Mouse (Mus musculus): ENCODE data around the gene Caap1.
A peak's percentile ranks its signal among the peaks of the same experiment; 100 is the strongest.

The Caap1 gene

DNA sequence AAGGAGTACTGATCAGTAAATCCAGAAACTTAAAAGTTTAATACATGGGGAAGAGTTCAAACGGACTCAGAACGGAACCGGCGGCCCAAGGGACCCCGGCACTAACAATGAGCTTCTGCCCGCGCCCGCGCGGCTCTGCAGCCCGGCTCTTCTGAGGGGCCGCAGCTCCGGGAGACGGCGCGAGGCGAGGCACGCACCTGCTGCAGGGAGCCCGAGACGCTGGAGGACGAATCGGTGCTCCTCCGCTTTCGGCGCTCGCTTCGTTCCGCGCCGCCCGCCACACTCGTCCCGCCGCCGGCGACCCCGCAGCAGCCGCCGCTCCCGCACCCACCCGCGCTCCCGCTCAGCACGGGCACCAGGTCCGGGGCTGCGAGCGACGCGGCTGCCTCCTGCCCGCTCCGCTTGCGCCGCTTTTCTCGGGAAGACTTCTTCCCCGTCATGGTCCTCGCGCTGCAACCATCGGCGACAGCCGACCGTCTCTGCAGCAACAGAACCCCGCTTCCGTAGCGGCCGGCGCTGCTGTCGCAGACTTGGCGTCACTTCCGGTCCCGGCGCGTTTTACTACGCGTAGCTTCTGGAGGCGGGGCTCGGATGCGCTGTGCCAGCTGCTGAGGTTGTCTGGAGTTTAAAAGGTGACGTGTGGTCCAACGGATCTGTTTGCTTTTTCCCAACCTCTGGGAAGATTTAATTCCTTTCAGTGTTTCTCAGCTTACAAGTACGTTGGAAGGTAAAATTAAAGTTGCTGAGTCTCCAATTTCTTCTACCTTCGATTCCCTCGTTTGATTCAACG, at the start of gene Caap1, which contains the start of gene Gm10306:
Gene Caap1 (minus strand): TSS at position 532 of the 790 bp plus-strand sequence.
Gene Gm10306 (plus strand): TSS at position 282 of the 790 bp plus-strand sequence.
- peak; percentile 94 for DNase-seq (ENCODE audit: low read depth)

DNA sequence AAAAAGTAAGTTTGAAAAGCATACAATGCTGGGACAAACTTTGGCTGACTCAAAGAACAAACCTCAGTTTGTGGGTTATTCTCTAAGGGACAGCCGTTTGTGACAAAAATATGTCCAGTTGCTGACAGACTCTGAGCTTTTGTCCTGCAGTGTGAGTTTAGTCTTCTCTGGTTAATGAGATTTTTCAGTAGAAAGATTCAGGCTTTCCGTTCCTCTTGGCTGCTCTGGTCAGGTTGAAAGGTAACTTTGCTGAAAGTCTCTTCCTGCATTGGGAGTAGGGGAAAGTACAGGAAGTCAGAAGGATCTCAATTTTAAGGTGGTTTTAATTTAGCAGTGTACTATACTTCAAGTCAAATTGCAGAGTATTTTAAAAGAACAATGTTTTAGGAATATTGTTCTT, 49.0 kb upstream of the Caap1 start:
- no peak for DNase-seq (ENCODE audit: low read depth)

DNA sequence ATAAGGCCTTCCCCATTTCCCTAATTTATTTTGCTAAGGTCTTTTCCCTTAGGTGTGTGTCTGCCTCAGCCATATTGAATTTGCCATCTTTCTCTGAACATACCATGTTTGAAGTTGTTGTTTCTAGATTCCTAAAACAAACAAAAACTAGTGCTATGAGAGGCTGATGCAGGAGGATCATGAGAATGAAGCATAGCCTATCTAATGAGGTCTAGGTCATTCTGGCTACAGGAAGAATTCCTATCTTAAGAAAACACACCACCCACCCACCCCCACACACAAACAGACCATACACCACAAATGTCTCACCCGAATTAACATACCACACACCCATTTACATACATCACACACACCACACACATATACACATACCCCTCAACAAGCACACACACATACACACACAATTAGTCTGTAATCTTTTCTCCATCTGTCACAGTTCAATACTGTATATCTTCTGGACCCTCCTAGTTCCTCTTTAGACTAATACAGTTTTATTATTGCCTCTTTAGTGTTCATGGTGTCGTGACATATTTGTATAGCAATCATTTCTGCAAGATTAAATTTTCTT, 47.9 kb upstream of the Caap1 start:
- no peak for DNase-seq (ENCODE audit: low read depth)

GRCm38 (mm10) chr4:94603031-94603629, 46.5 kb upstream of the Caap1 start, which contains the start of gene Plaa:
Gene Plaa, minus strand, starts transcription at chr4:94603244.
- peak; percentile 91 for DNase-seq (ENCODE audit: low read depth)

DNA sequence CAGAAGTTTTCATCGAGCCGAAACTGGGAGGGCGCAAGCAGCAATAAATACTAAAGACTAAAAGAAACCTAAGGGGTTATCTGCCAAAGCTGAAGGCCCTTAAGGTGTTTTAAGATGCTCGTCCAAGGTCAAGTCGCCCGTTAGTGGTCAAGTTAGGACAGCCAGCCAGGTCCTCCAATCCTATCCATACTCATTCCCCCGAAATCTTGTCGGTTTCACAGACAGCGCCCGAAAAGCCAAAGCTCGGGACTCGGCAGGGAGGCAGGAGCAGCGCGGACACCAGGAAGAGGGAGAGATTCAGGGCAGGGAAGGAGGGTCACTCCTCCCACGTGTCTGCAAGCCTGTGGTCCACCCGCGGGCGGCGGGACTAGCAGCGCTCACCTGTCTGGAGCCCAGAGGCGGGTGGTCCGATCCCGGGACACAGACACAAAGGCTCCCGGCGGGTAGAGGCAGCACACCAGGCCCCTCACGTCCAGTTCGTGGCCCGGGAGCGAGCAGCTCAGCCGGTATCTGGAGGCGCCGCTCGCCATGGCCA, 46.0 kb upstream of the Caap1 start:
- DNase-seq (ENCODE audit: low read depth): peak; percentile 53

DNA sequence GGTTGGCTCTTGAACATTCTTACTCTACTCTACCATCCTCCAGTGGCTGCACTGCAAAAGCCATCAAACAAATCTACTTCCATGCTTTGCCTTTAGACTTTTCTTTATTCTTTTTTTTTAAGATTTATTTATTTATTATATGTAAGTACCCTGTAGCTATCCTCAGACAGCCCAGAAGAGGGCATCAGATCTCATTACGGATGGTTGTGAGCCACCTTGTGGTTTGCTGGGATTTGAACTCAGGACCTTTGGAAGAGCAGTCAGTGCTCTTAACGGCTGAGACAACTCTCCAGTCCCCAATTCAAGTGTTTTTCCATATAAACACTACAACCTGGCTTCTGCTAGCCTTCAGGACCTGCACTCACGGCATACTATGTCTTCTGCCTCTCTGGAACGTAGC, 44.8 kb upstream of the Caap1 start:
- DNase-seq (ENCODE audit: low read depth): peak; percentile 41

GRCm38 (mm10) chr4:94592709-94593108, 36.1 kb upstream of the Caap1 start:
- no peak for DNase-seq (ENCODE audit: low read depth)

GRCm38 (mm10) chr4:94591765-94592381, 35.3 kb upstream of the Caap1 start:
- peak; percentile 35 for DNase-seq (ENCODE audit: low read depth)

- DNase-seq (ENCODE audit: low read depth): no peak
These were observed 16.1 kb upstream of the Caap1 start for GRCm38 (mm10) chr4:94572677-94573076.

GRCm38 (mm10) chr4:94564297-94564696, 7.7 kb upstream of the Caap1 start:
- DNase-seq (ENCODE audit: low read depth): no peak

- DNase-seq (ENCODE audit: low read depth): no peak
These were observed 5.5 kb upstream of the Caap1 start for GRCm38 (mm10) chr4:94561954-94562648.

DNA sequence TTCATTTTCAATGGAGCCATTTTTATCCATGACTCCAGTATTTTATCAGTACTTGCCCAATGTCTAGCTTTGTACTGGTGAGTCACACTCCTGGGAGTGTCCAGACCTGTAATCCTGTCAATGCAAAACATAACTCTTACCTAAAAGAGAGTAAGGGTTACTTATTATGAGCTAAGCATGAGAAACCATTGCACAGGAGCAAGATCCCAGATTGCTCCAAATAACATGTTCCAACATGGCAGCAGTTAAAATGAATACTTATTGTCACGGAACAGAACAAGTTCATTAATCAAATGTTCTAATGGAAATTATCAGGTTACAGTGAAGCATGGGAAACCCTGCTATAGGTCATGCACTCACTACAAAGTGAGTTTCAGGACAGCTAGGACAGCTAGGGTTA, 3.7 kb upstream of the Caap1 start:
- no peak for DNase-seq (ENCODE audit: low read depth)

DNA sequence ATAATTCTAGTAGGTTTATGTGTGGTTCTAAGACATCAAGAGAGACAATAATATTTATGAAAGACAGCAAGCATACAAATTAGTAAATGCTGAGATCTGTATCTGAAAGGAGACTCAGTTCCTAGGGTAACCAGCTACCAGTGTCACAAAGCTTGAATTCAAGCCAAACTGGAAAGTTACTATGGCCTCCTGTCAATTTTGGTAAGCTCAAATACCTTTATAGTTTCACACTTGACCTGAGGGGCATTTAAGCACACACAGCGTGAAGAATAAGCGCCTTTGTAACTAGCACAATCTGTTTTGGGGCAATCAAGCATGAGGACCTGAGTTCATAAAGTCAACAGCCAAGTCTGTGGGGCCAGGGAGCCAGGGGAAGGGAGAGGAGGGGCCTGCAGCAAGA, 2.7 kb upstream of the Caap1 start:
- no peak for DNase-seq (ENCODE audit: low read depth)

- no peak for DNase-seq (ENCODE audit: low read depth)
These were observed 549 bp upstream of the Caap1 start for GRCm38 (mm10) chr4:94557145-94557544.

DNA sequence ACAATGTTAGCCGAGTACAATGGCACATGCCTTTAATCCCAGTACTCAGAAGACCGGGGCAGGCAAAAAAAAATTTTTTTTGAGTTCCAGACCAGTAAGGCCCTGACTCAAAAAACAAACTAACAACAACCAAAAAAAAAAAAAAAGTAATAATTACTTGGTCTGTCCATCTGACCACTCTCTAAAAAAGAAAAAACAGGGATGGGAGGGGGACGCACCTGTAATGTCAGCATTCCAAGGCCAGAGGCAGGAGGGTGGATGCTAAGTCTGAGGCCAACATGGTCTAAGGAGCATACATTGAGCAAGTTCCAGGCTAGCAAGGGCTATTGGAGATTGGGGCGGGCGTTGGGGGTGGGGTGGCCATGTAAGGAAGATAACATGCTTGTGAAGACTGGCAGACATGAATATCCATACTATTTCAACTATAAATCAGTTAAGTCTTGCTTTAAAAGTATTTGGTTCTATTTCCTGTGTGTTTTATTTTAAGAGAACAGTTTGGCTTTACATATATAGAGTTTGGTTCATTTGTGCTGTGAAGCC, 1.6 kb downstream of the Caap1 start:
- no peak for DNase-seq (ENCODE audit: low read depth)

GRCm38 (mm10) chr4:94544321-94544720, 12.3 kb downstream of the Caap1 start:
- DNase-seq (ENCODE audit: low read depth): no peak

- DNase-seq (ENCODE audit: low read depth): no peak
These were observed 13.6 kb downstream of the Caap1 start for GRCm38 (mm10) chr4:94543041-94543440.

DNA sequence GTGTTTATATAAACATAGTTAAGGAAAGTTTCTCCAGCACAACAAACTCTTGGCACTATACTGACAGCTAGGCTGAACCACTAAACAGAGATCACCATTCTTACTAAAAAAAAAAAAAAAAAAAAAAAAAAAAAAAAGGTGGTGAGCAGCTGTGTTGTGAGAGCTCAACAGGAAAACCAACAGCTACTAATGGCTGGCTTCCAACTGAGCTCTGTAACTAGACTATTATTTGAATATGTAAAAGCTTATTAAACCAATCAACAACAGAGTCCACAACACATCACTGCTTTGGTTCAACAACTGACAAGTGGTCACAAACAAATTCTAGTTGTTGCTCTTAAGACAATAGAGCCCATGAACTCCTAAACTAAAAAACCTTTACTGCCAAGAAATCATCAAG, 23.4 kb downstream of the Caap1 start:
- DNase-seq (ENCODE audit: low read depth): peak; percentile 60

GRCm38 (mm10) chr4:94529448-94529847, 27.1 kb downstream of the Caap1 start:
- no peak for DNase-seq (ENCODE audit: low read depth)

DNA sequence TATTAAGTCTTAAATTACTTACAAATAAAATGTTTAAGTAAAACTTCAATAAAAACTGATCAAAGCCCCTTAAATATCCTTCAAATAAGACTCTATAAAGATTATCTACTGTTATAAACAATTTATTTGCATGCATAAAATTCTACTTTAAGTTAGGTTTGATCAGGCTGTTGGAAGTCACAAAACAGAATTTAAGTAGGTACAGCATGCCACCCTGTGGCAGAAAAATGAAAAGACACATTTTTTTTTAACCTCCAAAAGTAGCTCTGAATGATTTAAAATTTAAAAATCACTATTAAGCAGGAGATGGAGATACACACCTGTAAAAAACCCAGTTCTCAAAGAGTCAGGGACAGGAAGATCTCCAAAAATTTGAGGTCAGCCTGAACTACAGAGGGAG, 33.3 kb downstream of the Caap1 start:
- peak; percentile 63 for DNase-seq (ENCODE audit: low read depth)

- DNase-seq (ENCODE audit: low read depth): peak; percentile 89
These were observed 39.0 kb downstream of the Caap1 start for GRCm38 (mm10) chr4:94517631-94518030.

GRCm38 (mm10) chr4:94515366-94515765, 41.2 kb downstream of the Caap1 start:
- peak; percentile 42 for DNase-seq (ENCODE audit: low read depth)

Measured in 416B (cell line).